Comparison of ENCODE assay signal across 8 mouse cellular contexts in the genomic region with DNA sequence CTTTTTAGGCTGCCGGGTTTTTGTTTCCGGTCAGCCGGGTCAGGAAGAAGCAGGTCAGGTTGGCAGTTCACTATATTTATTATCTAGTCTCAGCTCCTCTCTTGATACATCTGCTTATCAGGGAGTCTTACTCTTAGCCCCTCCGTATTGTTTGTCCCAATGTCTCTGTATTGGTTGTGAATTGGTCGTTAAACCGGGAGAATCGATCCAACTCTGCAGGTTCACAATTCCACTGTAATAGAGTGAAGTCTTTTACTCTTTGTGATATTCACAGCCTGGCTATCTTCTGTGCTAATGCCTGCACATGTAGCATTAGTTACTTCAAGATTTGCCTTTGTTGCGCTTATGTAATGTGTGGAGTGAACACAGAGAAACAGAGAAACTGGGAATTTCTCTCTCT. TPM values are rescaled to one million over a fixed set of nuclear protein-coding genes. Genes with fewer than 3 reads are reported as not detected.
DNase-seq lines count a peak whose midpoint lies in the region; ATAC-seq and TF ChIP-seq lines count a peak whose summit lies in the region.

No protein-coding gene starts in this region.

- H3K27me3 ChIP-seq in heart, embryonic 12.5 days (replicated peaks): no peaks in the 10 kb centered on the region
- H3K27me3 ChIP-seq in hindbrain, embryonic 10.5 days (ENCODE audit: insufficient read depth, poor library complexity, severe bottlenecking): no peaks in the 10 kb centered on the region
- H3K27me3 ChIP-seq in liver, postnatal 0 days (ENCODE audit: insufficient read depth, low read length): no peaks in the 10 kb centered on the region

- peak overlapping the region; percentile 68 for H3K4me2 ChIP-seq in heart, embryonic 12.5 days
- peak overlapping the region; percentile 70 for H3K4me2 ChIP-seq in liver, postnatal 0 days (ENCODE audit: low read depth, low read length)

- TF ChIP-seq CTCF in liver, postnatal 0 days (IDR thresholded peaks at IDR 0.05; ENCODE audit: low read depth): no peak

- DNase-seq in heart, postnatal 4 days: no peak
- peak; percentile 11 for DNase-seq in MN1 (ENCODE audit: low spot score)
- no peak for DNase-seq in hindbrain, embryonic 10.5 days (ENCODE audit: low spot score)
- DNase-seq in liver, postnatal 0 days: no peak
- DNase-seq in adrenal gland, postnatal 36 days: no peak
- no peak for DNase-seq in layer of hippocampus, adult 9-11 months
- DNase-seq in ovary, postnatal 14 days (ENCODE audit: low spot score): no peak

- no peak for ATAC-seq in heart, embryonic 12.5 days (ENCODE audit: insufficient number of reproducible peaks, low FRiP score)
- no peak for ATAC-seq in liver, postnatal 0 days

- peak overlapping the region; percentile 84 for H3K9ac ChIP-seq in heart, embryonic 12.5 days
- peak overlapping the region; percentile 70 for H3K9ac ChIP-seq in liver, postnatal 0 days (replicated peaks)

- 62% methylated on average over 8 of the region's 8 CpGs for WGBS in heart, embryonic 12.5 days
- 83% methylated on average over 8 of the region's 8 CpGs for WGBS in hindbrain, embryonic 10.5 days
- 40% methylated on average over 8 of the region's 8 CpGs for WGBS in liver, postnatal 0 days (ENCODE audit: insufficient replicate concordance)

- H3K36me3 ChIP-seq in heart, embryonic 12.5 days: no peaks in the 10 kb centered on the region; the same call in 1 of the 2 replicates
- H3K36me3 ChIP-seq in hindbrain, embryonic 10.5 days: 0 out of 2 replicates have a peak, but pooled peaks cover 7% of the 10 kb centered on the region
- no peaks in the 10 kb centered on the region for H3K36me3 ChIP-seq in liver, postnatal 0 days (replicated peaks; ENCODE audit: insufficient read depth, low read length)

- TF ChIP-seq EP300 in liver, postnatal 0 days (IDR thresholded peaks at IDR 0.05; ENCODE audit: low read depth): no peak

- no peaks in the 10 kb centered on the region for H3K9me3 ChIP-seq in heart, embryonic 12.5 days (replicated peaks)
- H3K9me3 ChIP-seq in hindbrain, embryonic 10.5 days: no peaks in the 10 kb centered on the region
- no peaks in the 10 kb centered on the region for H3K9me3 ChIP-seq in liver, postnatal 0 days (ENCODE audit: low read length)

- no peaks in the 10 kb centered on the region; the same call in 1 of the 2 replicates for H3K4me1 ChIP-seq in heart, embryonic 12.5 days (replicated peaks)
- H3K4me1 ChIP-seq in hindbrain, embryonic 10.5 days (replicated peaks): peaks cover 10% of the 10 kb centered on the region
- H3K4me1 ChIP-seq in liver, postnatal 0 days (ENCODE audit: insufficient read depth): 0 out of 2 replicates have a peak, but pooled peaks cover 3% of the 10 kb centered on the region

- H3K4me3 ChIP-seq in heart, embryonic 12.5 days: peak overlapping the region; percentile 68
- H3K4me3 ChIP-seq in hindbrain, embryonic 10.5 days: peak overlapping the region; percentile 67
- peak overlapping the region; percentile 50 for H3K4me3 ChIP-seq in liver, postnatal 0 days (ENCODE audit: low read depth, low read length)

- H3K27ac ChIP-seq in heart, embryonic 12.5 days (ENCODE audit: poor library complexity, severe bottlenecking): no peak overlapping the region
- peak overlapping the region; percentile 98 for H3K27ac ChIP-seq in hindbrain, embryonic 10.5 days
- H3K27ac ChIP-seq in liver, postnatal 0 days (ENCODE audit: low read depth): peak overlapping the region; percentile 96

RNA-seq across cellular contexts. Expression of a gene that starts 1.4 kb away (rescaled TPM):
- 11.6 and 13.0 TPM in 2 replicates for polyA plus RNA-seq in heart, embryonic 12.5 days (2016; fragmentation: Nextera tagmentation; extraction: Ambion mirVana)
- 10 to 100 TPM; 14.9 to 17.9 TPM for total RNA-seq in heart, postnatal 4 days (2021)
- polyA plus RNA-seq in hindbrain, embryonic 10.5 days (2016; fragmentation: Nextera tagmentation; extraction: Ambion mirVana): 20.4 and 22.5 TPM in 2 replicates
- 15.2 and 19.1 TPM in 2 replicates for polyA plus RNA-seq in liver, postnatal 0 days (2015; fragmentation: Nextera tagmentation; extraction: Ambion mirVana)
- 10 to 100 TPM; 10.7 to 13.5 TPM for total RNA-seq in adrenal gland, postnatal 36 days (2021)

RNA-seq across cellular contexts. Expression of a gene that starts 57.5 kb away (rescaled TPM):
- 14.6 and 15.6 TPM in 2 replicates for polyA plus RNA-seq in heart, embryonic 12.5 days (2016; fragmentation: Nextera tagmentation; extraction: Ambion mirVana)
- 10 to 100 TPM; 14.9 to 16.7 TPM for total RNA-seq in heart, postnatal 4 days (2021)
- 21.1 and 22.9 TPM in 2 replicates for polyA plus RNA-seq in hindbrain, embryonic 10.5 days (2016; fragmentation: Nextera tagmentation; extraction: Ambion mirVana)
- polyA plus RNA-seq in liver, postnatal 0 days (2015; fragmentation: Nextera tagmentation; extraction: Ambion mirVana): 1.1 and 1.4 TPM in 2 replicates
- total RNA-seq in adrenal gland, postnatal 36 days (2021): 10 to 100 TPM; 15.4 to 16.5 TPM
